Mouse (Mus musculus): ENCODE results near the gene Zp1.

Gene Zp1

DNA sequence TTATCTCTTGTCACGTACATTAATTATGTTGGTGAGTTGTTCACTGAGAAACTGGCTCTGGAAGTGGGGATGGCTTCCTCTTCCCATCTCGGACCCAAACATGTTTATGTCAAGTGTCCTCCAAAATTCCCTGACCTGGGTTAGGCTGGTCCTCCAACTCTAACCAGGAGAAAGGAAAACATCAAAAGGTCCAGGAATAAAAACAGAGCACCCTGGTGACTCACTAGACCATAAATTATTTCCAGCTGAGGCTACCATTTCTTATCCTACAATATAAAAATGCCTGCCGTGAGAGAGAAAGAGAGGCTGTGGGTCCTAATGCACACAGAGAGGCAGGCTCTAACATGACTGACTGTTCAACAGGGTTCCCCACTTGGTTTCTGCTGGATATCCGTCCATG is 3.8 kb upstream of the Zp1 start:
- no peak for DNase-seq (ENCODE audit: low spot score in 2 of 2)

DNA sequence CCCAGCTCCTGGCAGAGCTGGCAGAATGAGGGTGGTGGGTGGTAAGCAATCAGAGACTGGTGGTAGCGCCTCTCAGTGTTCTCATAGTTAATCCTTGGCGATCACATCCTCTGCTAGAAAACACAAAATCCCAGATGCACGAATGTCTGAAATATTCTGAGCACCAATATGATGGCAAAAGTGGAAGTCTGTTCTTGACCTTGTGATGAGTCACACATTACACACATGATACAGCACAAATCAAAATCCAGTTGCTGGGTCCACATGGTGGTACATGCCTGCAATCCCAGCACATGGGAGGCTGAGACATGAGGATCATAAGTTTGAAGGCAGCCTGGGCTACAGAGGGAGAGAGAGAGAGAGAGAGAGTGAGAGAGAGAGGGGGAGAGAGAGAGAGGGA is 626 bp upstream of the Zp1 start:
- no peak for DNase-seq (ENCODE audit: low spot score in 2 of 2)

DNA sequence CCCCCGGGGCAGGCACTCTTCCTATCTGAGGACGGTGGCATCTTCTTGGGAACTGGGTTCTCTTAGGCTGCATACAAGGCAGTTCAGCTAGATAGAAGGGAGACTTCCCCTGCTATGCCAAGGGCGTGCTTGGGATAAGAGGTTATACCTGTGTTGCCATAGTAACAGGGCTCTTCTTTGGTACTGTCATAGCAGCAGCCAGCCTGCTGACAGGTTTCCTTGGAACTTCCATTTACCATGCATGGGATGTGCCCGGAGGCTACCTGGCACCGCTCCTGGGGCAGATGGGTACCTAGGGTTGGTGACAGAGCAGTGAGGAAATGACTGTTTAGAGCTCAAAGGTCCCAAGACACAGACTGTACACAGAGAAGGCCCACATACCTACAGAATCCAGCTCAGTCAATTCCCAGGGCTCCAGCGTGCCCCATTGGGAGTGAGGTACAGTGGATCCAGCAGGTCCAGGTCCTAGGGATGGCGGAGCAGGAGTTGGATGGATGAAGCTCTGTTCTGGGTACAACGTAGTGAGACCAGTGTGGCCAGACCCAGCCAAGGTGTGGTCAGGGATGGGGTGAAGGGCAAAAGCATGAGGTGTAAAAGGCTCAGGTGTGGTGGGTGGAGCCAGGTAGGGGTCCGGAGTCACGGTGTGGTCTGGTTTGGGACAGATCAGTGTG is 2.0 kb downstream of the Zp1 start:
- DNase-seq (ENCODE audit: low spot score in 2 of 2): no peak

DNA sequence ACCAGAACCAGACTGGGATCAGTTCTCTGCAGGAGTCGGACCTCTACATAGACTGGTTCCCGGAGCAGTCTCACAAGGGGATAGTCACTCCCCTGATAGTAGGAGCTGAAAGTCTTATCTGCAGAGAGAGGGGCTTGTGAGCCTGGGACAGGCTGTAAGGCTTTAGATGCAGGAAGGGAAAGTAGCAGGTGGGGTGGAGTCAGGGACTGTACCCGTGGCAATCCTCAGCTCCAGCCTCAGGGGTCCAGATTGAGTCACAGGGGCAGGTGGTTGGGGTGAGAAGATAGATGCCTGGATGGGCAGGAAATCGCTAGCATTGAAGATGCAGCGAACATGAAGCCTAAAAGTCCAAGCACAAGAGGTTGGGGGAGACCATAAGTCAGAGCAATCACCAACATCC is 3.9 kb downstream of the Zp1 start:
- no peak for DNase-seq (ENCODE audit: low spot score in 2 of 2)

DNA sequence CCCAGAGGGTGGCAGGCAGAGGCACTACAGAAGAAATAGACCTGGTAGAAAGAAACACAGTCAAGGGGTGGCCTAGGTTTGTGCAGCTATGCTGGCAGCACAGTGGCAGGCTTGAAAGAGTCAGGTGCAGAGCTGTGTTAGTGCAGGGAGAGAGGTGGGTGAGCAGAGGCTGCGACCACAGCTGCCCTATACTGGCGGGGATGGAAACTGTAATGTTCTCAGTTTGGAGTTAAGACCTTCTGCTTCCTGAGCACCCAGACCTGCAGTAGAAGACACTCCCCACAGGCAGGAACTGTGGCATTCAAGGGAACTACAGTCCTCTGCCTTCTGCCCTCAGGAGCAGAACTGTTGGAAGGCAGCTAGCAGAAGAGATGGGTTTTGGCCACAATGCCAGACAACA is 5.6 kb downstream of the Zp1 start:
- DNase-seq (ENCODE audit: low spot score in 2 of 2): no peak

DNA sequence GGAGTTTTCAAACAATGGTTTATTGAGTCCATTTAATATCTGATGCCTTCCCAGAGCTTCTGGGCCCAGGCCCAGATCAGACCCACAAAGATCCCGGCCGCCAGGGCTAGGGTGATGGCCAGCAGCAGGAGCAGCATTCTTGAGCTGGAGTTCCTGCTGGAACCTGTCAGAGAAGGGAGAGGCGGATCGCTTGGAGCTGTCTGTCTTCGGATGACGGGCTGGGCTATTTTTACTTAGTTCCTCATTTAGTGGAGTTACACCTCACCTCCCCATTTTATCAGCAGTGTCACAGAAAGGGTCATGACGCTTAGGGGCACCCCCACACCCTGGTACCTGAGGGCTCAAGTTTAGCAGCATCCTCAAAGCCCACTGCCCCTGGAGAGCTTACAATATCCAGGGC is 6.1 kb downstream of the Zp1 start:
- no peak for DNase-seq (ENCODE audit: low spot score in 2 of 2)

DNA sequence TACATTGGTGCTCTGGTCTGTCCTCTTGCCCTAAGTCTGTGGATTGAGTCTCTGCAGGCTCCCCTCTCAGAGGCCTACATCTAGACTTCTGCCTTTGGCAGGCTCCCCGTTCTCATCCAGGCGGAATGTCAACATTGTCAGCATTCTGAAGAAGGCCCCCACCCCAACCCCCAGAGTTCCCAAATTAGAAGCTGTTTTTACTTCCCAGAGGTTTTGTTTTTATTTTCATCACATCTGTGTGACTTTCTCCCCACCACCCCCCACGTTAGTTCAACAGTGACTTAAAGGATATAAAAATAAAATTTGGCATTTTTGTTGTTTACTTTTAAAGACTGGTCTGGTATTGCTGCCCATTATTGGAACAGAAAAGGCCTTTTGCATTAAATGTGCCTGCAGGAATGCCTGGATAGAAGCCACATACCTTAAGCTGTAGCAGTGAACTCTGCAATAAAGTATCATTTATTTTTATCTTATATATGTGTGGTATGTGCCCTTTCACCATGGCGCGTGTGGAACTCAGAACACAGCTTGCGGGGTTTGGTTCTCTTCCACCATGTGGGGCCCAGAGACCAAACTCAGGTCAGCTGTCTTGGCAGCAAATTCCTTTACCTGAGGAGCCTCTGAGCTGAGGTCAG is 11.2 kb downstream of the Zp1 start:
- DNase-seq (ENCODE audit: low spot score in 2 of 2): no peak

DNA sequence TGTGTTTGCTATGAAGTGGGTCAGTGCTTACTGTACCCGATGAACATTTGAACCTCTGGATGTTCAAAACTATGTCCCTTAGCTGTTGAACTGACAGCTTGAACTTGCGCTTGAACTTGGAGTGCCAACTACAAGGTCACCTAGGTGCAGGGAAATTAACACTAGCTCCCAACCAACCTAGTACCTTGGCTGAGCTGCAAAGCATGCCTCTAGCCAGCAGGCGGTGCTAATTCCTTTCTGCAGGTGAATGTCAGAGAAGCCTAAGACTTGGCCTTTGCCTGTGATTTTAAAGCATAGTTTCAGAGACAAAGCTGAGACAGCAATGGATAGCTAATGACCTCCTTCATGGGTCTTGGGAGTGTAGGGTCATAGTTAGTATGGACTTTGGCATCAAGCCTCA is 12.5 kb downstream of the Zp1 start:
- peak; percentile 42 to 66 for DNase-seq (ENCODE audit: low spot score in 2 of 2)

DNA sequence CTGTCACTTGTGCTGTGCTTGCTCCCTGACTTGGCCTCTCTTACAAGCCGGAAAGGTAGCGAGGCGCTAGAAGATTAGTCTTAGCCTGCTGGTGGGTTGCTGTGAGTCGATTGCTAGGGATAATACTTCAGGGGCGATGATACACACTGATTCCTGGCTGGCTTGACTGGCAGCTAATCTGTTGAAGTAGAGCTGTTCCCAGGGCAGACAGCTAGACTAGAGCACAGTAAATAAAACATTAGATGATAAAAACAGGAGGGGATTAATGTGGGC is 14.8 kb downstream of the Zp1 start:
- no peak for DNase-seq (ENCODE audit: low spot score in 2 of 2)

DNA sequence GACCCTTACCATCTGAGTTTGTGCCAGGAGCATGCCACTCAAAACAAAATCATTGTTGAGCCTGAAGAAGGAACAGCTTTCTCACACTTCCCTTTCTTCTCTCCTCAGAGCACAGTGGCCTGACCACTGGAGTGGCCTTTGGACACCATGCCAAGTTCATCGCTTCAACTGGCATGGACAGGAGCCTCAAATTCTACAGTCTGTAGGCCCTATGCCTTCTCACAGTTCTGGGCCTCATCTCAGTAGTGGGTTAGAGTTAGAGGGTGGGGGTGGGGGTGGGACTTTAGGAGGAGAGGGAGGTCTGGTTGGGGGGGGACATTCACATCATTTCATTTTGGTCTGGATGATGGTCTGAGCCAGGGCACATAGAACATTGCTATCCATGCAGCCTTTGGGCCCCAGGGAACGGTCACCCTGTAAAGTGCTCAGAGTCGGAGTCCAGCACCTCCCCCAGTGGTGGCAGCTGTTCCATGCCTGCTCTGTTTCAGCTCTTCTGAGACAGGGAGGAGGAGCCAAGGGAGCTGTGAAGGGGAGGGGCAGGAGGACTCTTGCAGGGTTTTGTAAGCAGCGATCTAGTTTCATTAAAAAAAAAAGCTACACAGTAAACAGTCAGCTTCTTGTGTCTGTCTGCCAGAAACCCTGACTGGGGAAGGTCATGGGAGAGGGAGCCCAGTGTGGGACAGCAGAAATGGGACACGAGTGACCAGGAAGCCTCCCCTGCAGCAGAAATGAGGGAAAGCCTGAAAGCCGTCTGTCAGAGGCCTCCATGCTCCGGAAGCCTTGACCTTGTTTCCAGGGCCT is 15.3 kb downstream of the Zp1 start:
- DNase-seq (ENCODE audit: low spot score in 2 of 2): peak; percentile 70 to 72

DNA sequence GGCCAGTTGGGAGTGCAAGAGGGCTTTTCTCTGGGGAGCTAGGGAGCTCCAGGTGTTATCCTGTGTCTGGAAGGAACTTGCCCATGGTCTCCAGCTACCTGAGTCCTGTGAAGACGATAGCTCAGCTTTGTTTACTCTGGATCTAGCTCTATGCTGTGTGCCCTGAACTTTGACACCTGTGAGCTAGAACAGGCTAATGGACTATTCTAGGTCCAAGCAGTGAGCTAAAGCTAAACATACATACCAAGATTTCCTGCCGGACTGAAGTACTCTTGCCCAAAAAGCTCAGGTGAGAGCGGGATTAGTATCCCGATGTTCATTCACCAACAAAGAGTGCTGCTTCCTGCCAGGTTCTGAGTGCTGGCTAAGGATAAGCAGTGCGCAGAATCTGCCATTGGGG is 15.9 kb downstream of the Zp1 start:
- DNase-seq (ENCODE audit: low spot score in 2 of 2): no peak

DNA sequence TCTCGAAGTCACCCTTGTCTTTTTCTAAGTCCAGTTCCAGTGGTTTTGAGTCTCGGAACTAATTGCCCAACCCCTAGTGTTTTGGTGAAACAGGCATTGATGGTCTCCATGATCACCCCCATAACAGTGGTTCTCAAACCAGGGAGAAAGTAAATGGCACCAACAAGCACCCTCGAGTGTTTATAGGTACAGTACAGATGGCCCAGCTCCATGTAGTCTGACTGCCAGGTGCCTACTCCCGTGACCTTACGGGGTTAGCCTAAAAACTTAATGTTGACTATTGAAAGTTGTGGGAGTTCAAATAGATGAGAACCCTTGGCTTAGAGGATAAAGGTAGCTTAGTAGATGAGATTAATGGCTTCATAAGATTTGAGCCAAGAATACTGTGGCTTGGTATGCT is 19.4 kb downstream of the Zp1 start:
- DNase-seq (ENCODE audit: low spot score in 2 of 2): no peak

DNA sequence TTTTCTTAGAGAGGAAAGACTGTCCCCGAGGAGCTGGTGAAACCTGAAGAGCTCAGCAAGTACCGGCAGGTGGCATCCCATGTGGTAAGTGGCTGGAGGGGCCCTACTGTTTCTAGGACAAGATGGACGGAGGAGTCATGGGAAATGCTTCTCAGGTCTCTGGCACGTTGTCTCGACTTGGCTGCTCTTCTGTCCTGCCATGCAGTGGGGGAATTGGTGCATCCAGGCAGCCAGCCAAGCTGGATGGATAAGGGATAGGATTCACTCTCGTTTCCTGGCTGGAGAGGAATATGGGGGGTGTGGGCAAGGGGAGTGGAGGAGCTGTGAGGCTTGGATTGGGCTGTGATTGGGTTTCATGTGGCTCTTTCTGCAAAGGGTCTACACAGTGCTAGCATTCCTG is 20.1 kb downstream of the Zp1 start:
- no peak for DNase-seq (ENCODE audit: low spot score in 2 of 2)

DNA sequence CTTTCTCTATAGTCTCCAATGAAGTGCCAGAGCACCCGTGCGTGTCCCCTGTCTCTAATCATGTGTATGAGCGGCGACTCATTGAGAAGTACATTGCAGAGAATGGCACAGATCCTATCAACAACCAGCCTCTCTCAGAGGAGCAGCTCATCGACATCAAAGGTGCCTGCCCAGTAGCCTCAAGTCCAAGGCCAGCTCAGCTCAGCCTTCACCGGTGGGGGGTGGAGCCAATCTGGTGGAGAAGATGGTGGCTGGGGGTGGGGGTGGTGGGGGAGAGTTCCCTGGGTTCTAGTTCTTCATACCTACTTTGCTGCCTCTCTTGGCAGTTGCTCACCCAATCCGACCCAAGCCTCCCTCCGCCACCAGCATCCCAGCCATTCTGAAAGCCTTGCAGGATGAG is 22.9 kb downstream of the Zp1 start:
- DNase-seq (ENCODE audit: low spot score in 2 of 2): no peak

DNA sequence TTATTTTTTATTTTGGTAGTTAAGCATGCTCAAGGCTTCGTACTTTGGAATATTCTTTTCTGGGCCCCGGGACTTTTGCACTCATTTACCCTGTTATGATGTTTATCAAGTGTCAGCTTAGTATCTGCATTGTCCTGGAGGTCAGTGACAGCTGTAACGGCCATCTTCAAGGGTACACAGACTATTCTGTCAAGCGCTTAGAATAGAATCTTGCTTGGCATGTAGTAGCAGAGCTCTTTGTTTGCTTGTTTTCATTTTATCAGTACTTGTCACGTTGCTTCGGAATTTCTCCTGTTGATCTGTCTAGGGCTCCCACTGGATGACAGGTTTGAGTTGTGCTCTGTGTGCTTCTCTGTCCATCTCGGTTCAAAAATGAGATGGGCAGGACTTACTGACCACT is 23.6 kb downstream of the Zp1 start:
- no peak for DNase-seq (ENCODE audit: low spot score in 2 of 2)

DNA sequence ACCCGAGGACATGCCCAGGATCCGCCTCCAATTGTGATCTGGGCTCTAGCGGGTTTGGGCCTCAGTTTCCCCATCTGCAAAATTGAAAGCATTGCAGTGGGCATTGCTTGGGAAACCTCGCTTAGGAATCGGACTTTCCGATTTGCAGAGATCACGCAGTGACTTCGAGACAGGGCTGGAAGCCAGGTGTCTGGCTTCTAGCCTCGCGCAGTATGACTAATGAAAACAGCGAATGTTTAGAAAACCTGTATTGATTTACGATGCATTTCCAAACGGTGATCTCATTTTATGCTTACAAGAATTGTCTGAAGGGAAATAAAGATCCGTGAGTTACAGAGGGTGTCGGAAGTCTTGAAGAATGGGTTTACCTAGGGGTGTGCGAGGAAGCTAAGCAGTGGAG is 24.7 kb downstream of the Zp1 start:
- DNase-seq (ENCODE audit: low spot score in 2 of 2): no peak

DNA sequence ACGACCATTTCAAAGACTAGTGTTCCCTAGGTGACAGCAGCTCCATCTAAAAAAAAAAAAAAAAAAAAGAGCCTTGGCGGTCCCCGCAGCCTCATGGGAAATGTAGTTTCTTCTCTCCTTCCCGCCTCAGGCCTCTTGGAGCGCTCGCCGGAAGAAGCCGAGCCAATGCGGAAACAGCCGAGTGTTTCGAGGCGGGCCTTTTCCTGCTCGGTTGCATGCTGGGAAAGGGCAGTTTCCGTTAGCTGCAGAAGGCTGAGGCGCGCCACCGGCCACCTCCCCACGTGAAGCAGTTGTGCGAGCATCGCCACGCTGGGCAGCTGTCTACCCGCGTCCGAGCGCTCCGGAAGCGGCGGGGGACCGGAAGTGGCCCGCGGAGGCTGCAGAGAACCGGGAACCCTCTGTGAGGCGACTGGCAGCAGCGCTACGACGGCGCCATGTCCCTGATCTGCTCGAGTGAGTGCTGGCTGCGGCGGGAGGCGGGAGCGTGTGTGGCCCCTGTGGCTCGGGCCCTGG is 25.4 kb downstream of the Zp1 start, which contains the start of gene Prpf19:
TSS of gene Prpf19 (plus strand) at position 216 of the 513 bp plus-strand sequence.
- DNase-seq (ENCODE audit: low spot score in 2 of 2): peak; percentile 95 to 97

DNA sequence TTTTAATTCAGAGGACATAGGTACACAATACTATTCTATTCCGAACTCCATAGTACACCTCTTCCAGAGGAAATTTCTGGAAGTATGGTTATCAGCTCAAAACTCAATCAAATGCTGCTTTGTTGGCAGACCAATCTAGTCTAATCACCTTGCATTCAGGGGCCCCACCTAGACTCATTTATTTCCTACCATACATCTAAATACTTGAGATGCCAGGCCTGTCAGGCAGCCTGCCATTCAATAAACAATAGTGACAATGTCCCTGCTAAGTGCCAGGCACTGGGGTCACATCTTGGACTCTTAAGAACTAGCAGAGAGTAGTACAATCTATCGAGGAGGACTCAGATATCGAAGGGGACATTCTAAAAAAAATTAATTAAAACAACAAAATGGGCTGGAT is 28.2 kb downstream of the Zp1 start:
- no peak for DNase-seq (ENCODE audit: low spot score in 2 of 2)

DNA sequence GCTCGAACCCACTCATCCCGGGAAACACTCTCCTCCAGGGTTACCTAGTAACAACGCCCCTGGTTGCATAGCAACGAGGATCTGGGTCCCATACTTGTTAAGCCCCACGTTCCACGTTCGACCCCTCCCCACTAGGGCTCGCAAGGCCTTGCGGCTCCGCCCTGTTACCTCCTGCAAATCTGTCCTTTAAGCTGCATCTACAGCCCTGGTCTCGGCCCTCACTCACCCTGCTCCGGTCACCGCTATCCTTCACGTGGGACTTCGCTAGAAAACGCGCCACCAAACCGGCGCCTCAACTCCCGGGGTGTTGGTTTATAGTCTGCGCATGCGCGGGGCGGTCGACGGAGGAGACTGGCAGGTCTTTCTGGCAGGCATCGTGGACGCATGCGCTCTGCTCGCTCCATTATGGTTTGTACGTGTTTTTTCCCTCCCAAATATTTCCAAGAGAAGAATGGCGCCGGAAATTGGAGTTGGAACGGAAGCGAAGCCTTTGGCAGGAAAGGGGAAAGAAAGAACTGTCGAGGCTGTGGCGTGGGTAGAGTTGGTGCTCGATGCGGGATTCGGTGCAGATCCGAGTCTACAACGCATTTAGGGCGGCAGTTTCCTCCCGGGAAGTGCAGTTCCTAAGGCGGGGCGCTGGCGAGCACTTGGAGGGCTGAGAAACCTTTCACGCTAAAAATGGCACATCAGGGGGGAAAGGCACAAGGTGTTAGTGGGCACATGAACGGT is 38.8 kb downstream of the Zp1 start, which contains the start of gene Tmem109:
TSS of gene Tmem109 (minus strand) at position 576 of the 729 bp plus-strand sequence.
- DNase-seq (ENCODE audit: low spot score in 2 of 2): peak; percentile 90 to 94

DNA sequence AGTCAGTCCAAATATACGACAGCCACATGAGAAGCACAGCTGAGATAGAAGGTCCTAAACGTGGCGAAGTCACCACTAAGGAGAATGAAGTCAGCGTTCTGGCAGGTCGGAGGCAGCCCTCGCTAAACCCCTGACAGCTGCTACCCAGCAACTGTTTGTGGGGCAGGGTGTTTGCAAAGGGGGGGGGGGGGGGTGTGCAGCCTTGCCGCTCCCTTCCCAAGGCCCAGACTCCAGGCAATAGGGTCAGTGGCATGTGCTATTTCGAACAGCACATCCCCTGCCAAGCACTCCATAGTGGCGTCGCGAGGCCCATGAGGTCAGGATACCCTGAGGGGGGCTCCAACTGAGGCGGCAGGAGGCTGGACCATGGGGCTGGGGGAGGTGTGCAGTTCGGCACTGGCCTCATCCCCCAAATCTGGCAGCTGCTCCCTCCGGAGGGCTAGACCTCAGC is 39.4 kb downstream of the Zp1 start:
- no peak for DNase-seq (ENCODE audit: low spot score in 2 of 2)

DNA sequence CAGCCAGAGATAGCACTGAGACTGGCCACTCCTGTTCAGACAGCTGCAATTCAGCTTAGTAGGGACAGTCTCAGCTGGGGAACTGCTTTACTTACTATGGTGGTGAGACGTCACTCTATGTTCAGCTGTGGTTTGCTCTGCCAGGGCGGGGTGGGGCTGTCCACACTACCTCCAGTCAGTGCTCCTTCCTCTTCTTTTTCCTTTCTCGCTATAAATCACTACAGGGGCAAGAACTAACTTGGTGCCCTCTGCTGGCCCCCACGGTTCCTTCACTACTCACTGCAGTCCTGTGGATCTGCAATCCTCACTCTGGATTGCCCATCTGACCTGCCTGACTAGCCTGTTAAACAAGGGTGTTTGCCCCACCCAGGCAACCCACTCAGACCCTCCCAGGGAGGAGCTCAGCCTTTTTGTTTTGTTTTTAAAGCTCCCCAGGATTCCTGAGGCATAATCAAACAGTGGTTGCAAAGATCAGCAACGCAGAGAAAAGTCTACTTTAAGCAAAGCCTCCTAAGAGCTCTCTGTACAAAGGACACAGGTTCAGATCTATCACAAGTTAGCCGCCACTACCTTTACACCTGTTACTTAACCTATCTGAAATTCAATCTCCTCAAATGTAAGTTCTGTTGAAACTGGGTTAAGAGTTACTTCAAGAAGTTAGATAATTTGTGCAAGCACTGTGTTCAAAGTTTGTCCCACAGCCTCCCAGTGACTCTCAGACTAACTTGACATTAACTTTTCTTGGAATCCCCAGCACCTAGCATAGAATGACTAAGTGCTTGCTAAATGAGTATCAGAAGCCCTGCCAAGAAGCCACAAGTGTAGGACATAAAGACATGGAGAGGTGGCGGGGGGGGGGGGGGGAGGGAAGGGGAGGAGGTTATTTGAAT is 40.1 kb downstream of the Zp1 start:
- DNase-seq (ENCODE audit: low spot score in 2 of 2): peak in 1 of 2 experiments; percentile 54

Data from urinary bladder, postnatal 4 days (tissue).